Mouse (Mus musculus) limb, embryonic 11.5 days (tissue): ENCODE results near the gene Comt. TPM values are rescaled to one million over a fixed set of nuclear protein-coding genes. Genes with fewer than 3 reads are reported as not detected.
A peak's percentile ranks its signal among the peaks of the same experiment; 100 is the strongest.

Experiments
- ATAC-seq: fragments of 200-750 bp; cut with Nextera tagmentation; 2 replicates; pipeline ENCODE4 v1.8.0; 2017; ENCODE audit warnings: low read depth; ENCODE audit not compliant: insufficient number of reproducible peaks, low FRiP score, low TSS enrichment
- DNase-seq: peaks from one replicate; pipeline ENCODE4 v3.0.0-alpha.2; 2015; ENCODE audit warnings: low spot score
- H3K27ac ChIP-seq: fragments of 300-500 bp; sonication (generic); replicated peaks from 2 replicates; pipeline ENCODE4 v1.5.1; 2014; ENCODE audit warnings: low read depth, mild to moderate bottlenecking, low read length
- H3K27me3 ChIP-seq: fragments of 300-500 bp; sonication (generic); 2 replicates; pipeline ENCODE4 v1.6.1; 2014; ENCODE audit warnings: mild to moderate bottlenecking, low read length, mixed read lengths; ENCODE audit not compliant: control insufficient read depth, insufficient read depth
- H3K36me3 ChIP-seq: fragments of 300-500 bp; sonication (generic); 2 replicates; pipeline ENCODE4 v1.6.1; 2014; ENCODE audit warnings: mild to moderate bottlenecking, low read length, moderate library complexity, mixed read lengths; ENCODE audit not compliant: control insufficient read depth, insufficient read depth
- H3K4me1 ChIP-seq: fragments of 300-500 bp; sonication (generic); 2 replicates; pipeline ENCODE4 v1.6.1; 2014; ENCODE audit warnings: low read length, mixed read lengths; ENCODE audit not compliant: control insufficient read depth, insufficient read depth
- H3K4me2 ChIP-seq: fragments of 300-500 bp; sonication (generic); 2 replicates; pipeline ENCODE4 v1.6.1; 2014; ENCODE audit warnings: low read depth, mild to moderate bottlenecking, moderate library complexity; ENCODE audit not compliant: severe bottlenecking
- H3K4me3 ChIP-seq: fragments of 300-500 bp; sonication (generic); 2 replicates; pipeline ENCODE4 v1.5.1; 2014; ENCODE audit warnings: low read depth, low read length
- H3K9ac ChIP-seq: fragments of 300-500 bp; sonication (generic); 2 replicates; pipeline ENCODE4 v1.6.1; 2014; ENCODE audit warnings: mild to moderate bottlenecking, low read length
- H3K9me3 ChIP-seq: fragments of 300-500 bp; sonication (generic); 2 replicates; pipeline ENCODE4 v1.6.1; 2016; ENCODE audit warnings: low read length; ENCODE audit not compliant: control insufficient read depth
- WGBS: fragments of 180-500 bp; shearing (Covaris S2); extraction: QIAGEN DNeasy Blood & Tissue Kit; methylation state at CpG from one replicate; pipeline ENCODE4 v1.1.7; 2014; 5-methylcytosine and 5-hydroxymethylcytosine counted together
- polyA plus RNA-seq: library from polyadenylated mRNA; unstranded; fragments of >200 nt; fragmentation: Nextera tagmentation; extraction: Ambion mirVana; gene quantifications from 2 replicates; pipeline ENCODE4 v1.2.1, GENCODE M21; 2014

Gene Comt
- polyA plus RNA-seq, 1 experiment from 2014 or later, result 64.2 TPM

GRCm38 (mm10) chr16:18452361-18452862 is 25.8 kb upstream of the Comt start:
- WGBS, result 90% methylated on average over 8 of the region's 8 CpGs
- Histone ChIP-seq H3K4me1 (peaks cover 4% of the 10 kb centered on the region; the same call in 1 of the 2 replicates), H3K4me2 (no peak overlapping the region), H3K36me3 (peaks cover 3% of the 10 kb centered on the region; the same call in 1 of the 2 replicates), H3K4me3 (no peak overlapping the region), H3K9ac (no peak overlapping the region), H3K9me3 (no peaks in the 10 kb centered on the region), H3K27me3 (no peaks in the 10 kb centered on the region), H3K27ac (no peak overlapping the region)
- DNase-seq (no peak), ATAC-seq (no peak)

GRCm38 (mm10) chr16:18451486-18452181 is 25.0 kb upstream of the Comt start:
- no peak for DNase-seq

GRCm38 (mm10) chr16:18449005-18449404 is 22.4 kb upstream of the Comt start:
- Histone ChIP-seq H3K9me3 (no peaks in the 10 kb centered on the region), H3K36me3 (peaks cover 5% of the 10 kb centered on the region), H3K4me3 (no peak overlapping the region), H3K9ac (no peak overlapping the region), H3K27me3 (no peaks in the 10 kb centered on the region), H3K4me1 (peaks cover 3% of the 10 kb centered on the region; the same call in 1 of the 2 replicates), H3K27ac (no peak overlapping the region), H3K4me2 (no peak overlapping the region)
- ATAC-seq (no peak), DNase-seq (no peak)
- WGBS, result 92% methylated on average over 4 of the region's 4 CpGs

More at GRCm38 (mm10) chr16:18451486-18452181, 25.0 kb upstream of the Comt start:
- H3K4me3 ChIP-seq, result no peak overlapping the region
- H3K9ac ChIP-seq, result no peak overlapping the region
- peaks cover 4% of the 10 kb centered on the region; the same call in 1 of the 2 replicates for H3K4me1 ChIP-seq
- H3K36me3 ChIP-seq, result peaks cover 2% of the 10 kb centered on the region; the same call in 1 of the 2 replicates
- H3K4me2 ChIP-seq, result no peak overlapping the region
- H3K9me3 ChIP-seq, result no peaks in the 10 kb centered on the region
- ATAC-seq, result no peak
- H3K27me3 ChIP-seq, result no peaks in the 10 kb centered on the region
- peak overlapping the region; percentile 24; the same call in 1 of the 2 replicates for H3K27ac ChIP-seq
- 65% methylated on average over 9 of the region's 9 CpGs for WGBS

- no peak for ATAC-seq
- Histone ChIP-seq H3K9ac (no peak overlapping the region), H3K27ac (no peak overlapping the region)
Observed at GRCm38 (mm10) chr16:18448104-18448503, 21.5 kb upstream of the Comt start.

GRCm38 (mm10) chr16:18447243-18447642 is 20.6 kb upstream of the Comt start:
- Histone ChIP-seq H3K4me1 (no peaks in the 10 kb centered on the region), H3K4me3 (no peak overlapping the region), H3K27ac (no peak overlapping the region), H3K9me3 (no peaks in the 10 kb centered on the region), H3K36me3 (peaks cover 5% of the 10 kb centered on the region), H3K4me2 (no peak overlapping the region), H3K27me3 (no peaks in the 10 kb centered on the region), H3K9ac (no peak overlapping the region)
- ATAC-seq, result no peak
- DNase-seq, result no peak

More at GRCm38 (mm10) chr16:18448104-18448503, 21.5 kb upstream of the Comt start:
- no peaks in the 10 kb centered on the region for H3K9me3 ChIP-seq
- H3K4me3 ChIP-seq, result no peak overlapping the region
- H3K4me1 ChIP-seq, result no peaks in the 10 kb centered on the region
- no peaks in the 10 kb centered on the region for H3K27me3 ChIP-seq
- peaks cover 5% of the 10 kb centered on the region for H3K36me3 ChIP-seq
- no peak overlapping the region for H3K4me2 ChIP-seq
- 69% methylated on average over 6 of the region's 6 CpGs for WGBS
- no peak for DNase-seq

- H3K9me3 ChIP-seq, result no peaks in the 10 kb centered on the region
- 33% methylated on average over 8 of the region's 8 CpGs for WGBS
- peaks cover 9% of the 10 kb centered on the region for H3K36me3 ChIP-seq
- H3K4me3 ChIP-seq, result no peak overlapping the region
- no peak overlapping the region for H3K9ac ChIP-seq
- ATAC-seq, result peak; percentile 65
- DNase-seq, result peak; percentile 98
- no peak overlapping the region for H3K27ac ChIP-seq
- no peak overlapping the region for H3K4me2 ChIP-seq
- no peaks in the 10 kb centered on the region for H3K27me3 ChIP-seq
- no peaks in the 10 kb centered on the region for H3K4me1 ChIP-seq
Observed at GRCm38 (mm10) chr16:18443385-18443841, 16.8 kb upstream of the Comt start.

GRCm38 (mm10) chr16:18436128-18436527 is 9.5 kb upstream of the Comt start:
- Histone ChIP-seq H3K4me3 (no peak overlapping the region), H3K9ac (no peak overlapping the region), H3K36me3 (peaks cover 11% of the 10 kb centered on the region; the same call in 1 of the 2 replicates), H3K4me2 (no peak overlapping the region), H3K4me1 (no peaks in the 10 kb centered on the region), H3K27me3 (no peaks in the 10 kb centered on the region), H3K27ac (no peak overlapping the region), H3K9me3 (no peaks in the 10 kb centered on the region)
- ATAC-seq (no peak), DNase-seq (no peak)
- 79% methylated on average over 6 of the region's 6 CpGs for WGBS

GRCm38 (mm10) chr16:18433341-18433920 is 6.8 kb upstream of the Comt start:
- peaks cover 8% of the 10 kb centered on the region; the same call in 1 of the 2 replicates for H3K36me3 ChIP-seq
- H3K4me2 ChIP-seq, result no peak overlapping the region
- H3K27me3 ChIP-seq, result no peaks in the 10 kb centered on the region
- peaks cover 3% of the 10 kb centered on the region; the same call in 1 of the 2 replicates for H3K4me1 ChIP-seq
- ATAC-seq, result no peak
- no peaks in the 10 kb centered on the region for H3K9me3 ChIP-seq
- no peak for DNase-seq
- 92% methylated on average over 5 of the region's 5 CpGs for WGBS
- H3K27ac ChIP-seq, result no peak overlapping the region
- no peak overlapping the region for H3K9ac ChIP-seq
- no peak overlapping the region for H3K4me3 ChIP-seq
